Mouse (Mus musculus): ENCODE results near the gene Gm28305.

DNA sequence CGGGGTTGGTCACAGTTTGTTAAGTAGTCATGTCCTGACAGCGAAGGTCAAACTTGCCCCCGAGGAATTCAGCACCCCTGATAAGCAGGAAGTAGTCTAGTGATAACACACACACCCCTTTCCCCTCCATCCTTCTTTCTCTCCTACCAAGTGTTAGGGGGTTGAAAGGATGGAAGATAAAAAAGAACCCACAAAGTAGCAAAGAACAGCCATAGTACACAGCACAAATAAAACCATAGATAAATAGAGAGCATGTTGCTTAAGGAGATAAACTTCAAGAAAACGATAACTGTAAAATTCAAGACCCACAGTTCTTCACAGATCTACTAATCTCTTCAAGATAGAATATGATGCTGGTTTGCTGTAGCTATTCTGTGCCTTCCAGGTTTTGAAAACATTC lies 29.8 kb downstream of the Gm28305 start:
- TF ChIP-seq CTCF (IDR thresholded peaks at IDR 0.05; ENCODE audit: low read depth) (no peak), EP300 (IDR thresholded peaks at IDR 0.05; ENCODE audit: low read depth) (no peak)
